Mouse (Mus musculus): Measurements from ENCODE around the gene Olfr649. TPM values are rescaled to one million over a fixed set of nuclear protein-coding genes. Genes with fewer than 3 reads are reported as not detected.
A peak's percentile ranks its signal among the peaks of the same experiment; 100 is the strongest.

Olfr649 gene
- polyA plus RNA-seq, 2 experiments, result not detected

GRCm38 (mm10) chr7:104169634-104170204 is 26.1 kb downstream of the Olfr649 start:
- no peak for TF ChIP-seq EP300 (IDR thresholded peaks at IDR 0.05; ENCODE audit: low read depth)
- Histone ChIP-seq H3K4me2 (ENCODE audit: low read depth) (no peak overlapping the region), H3K4me3 (ENCODE audit: insufficient read depth in 1 of 2, low read depth in 2 of 2, low read length in 2 of 2) (no peak overlapping the region), H3K9me3 (ENCODE audit: control insufficient read depth, low read length) (no peaks in the 10 kb centered on the region), H3K9ac (replicated peaks) (no peak overlapping the region), H3K36me3 (replicated peaks; ENCODE audit: control insufficient read depth, insufficient read depth, low read depth) (no peaks in the 10 kb centered on the region), H3K27me3 (ENCODE audit: control insufficient read depth, insufficient read depth, low read length) (no peaks in the 10 kb centered on the region), H3K27ac (no peak overlapping the region), H3K4me1 (replicated peaks; ENCODE audit: control insufficient read depth in 2 of 2, insufficient read depth in 2 of 2, low read length in 1 of 2) (no peaks in the 10 kb centered on the region)
- peak; percentile 45; the same call in 1 of the 2 replicates for ATAC-seq (ENCODE audit: insufficient read depth)
- DNase-seq (ENCODE audit: low read depth in 3 of 3, low spot score in 3 of 3), result no peak
- WGBS (ENCODE audit: insufficient replicate concordance), result 13% methylated on average over 6 of the region's 6 CpGs

GRCm38 (mm10) chr7:104167105-104167504 is 28.7 kb downstream of the Olfr649 start:
- no peaks in the 10 kb centered on the region for H3K4me1 ChIP-seq (replicated peaks; ENCODE audit: control insufficient read depth in 2 of 2, insufficient read depth in 2 of 2, low read length in 1 of 2)
- no peak overlapping the region for H3K4me2 ChIP-seq (ENCODE audit: low read depth)
- H3K4me3 ChIP-seq (ENCODE audit: insufficient read depth in 1 of 2, low read depth in 2 of 2, low read length in 2 of 2), result no peak overlapping the region
- DNase-seq (ENCODE audit: low read depth in 3 of 3, low spot score in 3 of 3) (no peak), ATAC-seq (ENCODE audit: insufficient read depth) (no peak)
- no peaks in the 10 kb centered on the region for H3K36me3 ChIP-seq (replicated peaks; ENCODE audit: control insufficient read depth, insufficient read depth, low read depth)
- no peak overlapping the region for H3K9ac ChIP-seq (replicated peaks)
- H3K9me3 ChIP-seq (ENCODE audit: control insufficient read depth, low read length), result no peaks in the 10 kb centered on the region
- H3K27ac ChIP-seq, result no peak overlapping the region
- no peaks in the 10 kb centered on the region for H3K27me3 ChIP-seq (ENCODE audit: control insufficient read depth, insufficient read depth, low read length)
- TF ChIP-seq CTCF (IDR thresholded peaks at IDR 0.05; ENCODE audit: low read depth) (peak; percentile 5; the same call in 1 of the 2 replicates), EP300 (IDR thresholded peaks at IDR 0.05; ENCODE audit: low read depth) (no peak)
- 28% methylated on average over 6 of the region's 6 CpGs for WGBS (ENCODE audit: insufficient replicate concordance)

- TF ChIP-seq CTCF (IDR thresholded peaks at IDR 0.05; ENCODE audit: low read depth) (no peak), EP300 (IDR thresholded peaks at IDR 0.05; ENCODE audit: low read depth) (no peak)
- no peak for ATAC-seq (ENCODE audit: insufficient read depth)
- Histone ChIP-seq H3K27ac (no peak within 1 kb of the TSS), H3K4me3 (ENCODE audit: insufficient read depth in 1 of 2, low read depth in 2 of 2, low read length in 2 of 2) (no peak within 1 kb of the TSS), H3K36me3 (replicated peaks; ENCODE audit: control insufficient read depth, insufficient read depth, low read depth) (no peaks in the 10 kb centered on the region), H3K27me3 (ENCODE audit: control insufficient read depth, insufficient read depth, low read length) (no peaks in the 10 kb centered on the region), H3K9ac (replicated peaks) (no peak within 1 kb of the TSS), H3K4me1 (replicated peaks; ENCODE audit: control insufficient read depth in 2 of 2, insufficient read depth in 2 of 2, low read length in 1 of 2) (no peaks in the 10 kb centered on the region), H3K9me3 (ENCODE audit: control insufficient read depth, low read length) (no peaks in the 10 kb centered on the region), H3K4me2 (ENCODE audit: low read depth) (no peak within 1 kb of the TSS)
- 55% methylated on average over 2 of the region's 2 CpGs for WGBS (ENCODE audit: insufficient replicate concordance)
- DNase-seq (ENCODE audit: low read depth in 3 of 3, low spot score in 3 of 3), result no peak
These were observed 45.3 kb downstream of the Olfr649 start, which contains the start of gene Ubqlnl for GRCm38 (mm10) chr7:104150456-104150855. Ubqlnl (minus strand) TSS chr7:104150556.

GRCm38 (mm10) chr7:104143179-104143578 is 52.6 kb downstream of the Olfr649 start, which contains the start of gene Ubqln3:
Ubqln3 (minus strand) TSS chr7:104143279.
- Histone ChIP-seq H3K4me1 (replicated peaks; ENCODE audit: control insufficient read depth in 2 of 2, insufficient read depth in 2 of 2, low read length in 1 of 2) (no peaks in the 10 kb centered on the region), H3K9ac (replicated peaks) (no peak within 1 kb of the TSS), H3K4me2 (ENCODE audit: low read depth) (no peak within 1 kb of the TSS), H3K4me3 (ENCODE audit: insufficient read depth in 1 of 2, low read depth in 2 of 2, low read length in 2 of 2) (no peak within 1 kb of the TSS), H3K36me3 (replicated peaks; ENCODE audit: control insufficient read depth, insufficient read depth, low read depth) (no peaks in the 10 kb centered on the region), H3K27ac (no peak within 1 kb of the TSS), H3K27me3 (ENCODE audit: control insufficient read depth, insufficient read depth, low read length) (no peaks in the 10 kb centered on the region), H3K9me3 (ENCODE audit: control insufficient read depth, low read length) (no peaks in the 10 kb centered on the region)
- DNase-seq (ENCODE audit: low read depth in 3 of 3, low spot score in 3 of 3), result no peak
- 49% methylated on average over 3 of the region's 3 CpGs for WGBS (ENCODE audit: insufficient replicate concordance)
- TF ChIP-seq CTCF (IDR thresholded peaks at IDR 0.05; ENCODE audit: low read depth) (no peak), EP300 (IDR thresholded peaks at IDR 0.05; ENCODE audit: low read depth) (no peak)
- ATAC-seq (ENCODE audit: insufficient read depth), result no peak

Other genes with a start within 250 kb of the Olfr649 start
- gene Olfr635, start 224.8 kb downstream of the Olfr649 start, polyA plus RNA-seq (2012; rRNA removed), result 0.02 and 0.03 TPM in 2 replicates
- not detected in 2 replicates for gene Olfr635, start 224.8 kb downstream of the Olfr649 start, polyA plus RNA-seq (2014; fragmentation: Nextera tagmentation; extraction: Ambion mirVana)
- gene Olfr638, start 197.2 kb downstream of the Olfr649 start, polyA plus RNA-seq (2012; rRNA removed), result 0.06 and 0.18 TPM in 2 replicates
- gene Olfr638, start 197.2 kb downstream of the Olfr649 start, polyA plus RNA-seq (2014; fragmentation: Nextera tagmentation; extraction: Ambion mirVana), result not detected in 2 replicates
- gene Olfr639, start 178.7 kb downstream of the Olfr649 start, polyA plus RNA-seq (2012; rRNA removed), result not detected in 2 replicates
- gene Olfr639, start 178.7 kb downstream of the Olfr649 start, polyA plus RNA-seq (2014; fragmentation: Nextera tagmentation; extraction: Ambion mirVana), result 0.03 TPM in 1 of 2 replicates, not detected in the other
- gene Olfr640, start 170.4 kb downstream of the Olfr649 start, polyA plus RNA-seq (2012; rRNA removed), result not detected in 2 replicates
- gene Olfr640, start 170.4 kb downstream of the Olfr649 start, polyA plus RNA-seq (2014; fragmentation: Nextera tagmentation; extraction: Ambion mirVana), result not detected in 2 replicates
- gene Olfr641, start 160.5 kb downstream of the Olfr649 start, polyA plus RNA-seq (2012; rRNA removed), result not detected in 2 replicates
- not detected in 2 replicates for gene Olfr641, start 160.5 kb downstream of the Olfr649 start, polyA plus RNA-seq (2014; fragmentation: Nextera tagmentation; extraction: Ambion mirVana)
- gene Olfr642, start 143.3 kb downstream of the Olfr649 start, polyA plus RNA-seq (2012; rRNA removed), result not detected in 2 replicates
- gene Olfr642, start 143.3 kb downstream of the Olfr649 start, polyA plus RNA-seq (2014; fragmentation: Nextera tagmentation; extraction: Ambion mirVana), result not detected in 2 replicates
- not detected in 2 replicates for gene 4930516K23Rik, start 134.5 kb downstream of the Olfr649 start, polyA plus RNA-seq (2012; rRNA removed)
- gene 4930516K23Rik, start 134.5 kb downstream of the Olfr649 start, polyA plus RNA-seq (2014; fragmentation: Nextera tagmentation; extraction: Ambion mirVana), result not detected in 2 replicates
- not detected in 2 replicates for gene Olfr644, start 124.1 kb downstream of the Olfr649 start, polyA plus RNA-seq (2012; rRNA removed)
- gene Olfr644, start 124.1 kb downstream of the Olfr649 start, polyA plus RNA-seq (2014; fragmentation: Nextera tagmentation; extraction: Ambion mirVana), result not detected in 2 replicates
- not detected in 2 replicates for gene Olfr645, start 110.5 kb downstream of the Olfr649 start, polyA plus RNA-seq (2012; rRNA removed)
- gene Olfr645, start 110.5 kb downstream of the Olfr649 start, polyA plus RNA-seq (2014; fragmentation: Nextera tagmentation; extraction: Ambion mirVana), result not detected in 2 replicates
- gene Olfr646, start 91.1 kb downstream of the Olfr649 start, polyA plus RNA-seq (2012; rRNA removed), result not detected in 2 replicates
- gene Olfr646, start 91.1 kb downstream of the Olfr649 start, polyA plus RNA-seq (2014; fragmentation: Nextera tagmentation; extraction: Ambion mirVana), result not detected in 2 replicates
- not detected in 2 replicates for gene Ubqln5, start 66.2 kb downstream of the Olfr649 start, polyA plus RNA-seq (2012; rRNA removed)
- not detected in 2 replicates for gene Ubqln5, start 66.2 kb downstream of the Olfr649 start, polyA plus RNA-seq (2014; fragmentation: Nextera tagmentation; extraction: Ambion mirVana)
- not detected in 2 replicates for gene Olfr643, start 58.6 kb downstream of the Olfr649 start, polyA plus RNA-seq (2012; rRNA removed)
- not detected in 2 replicates for gene Olfr643, start 58.6 kb downstream of the Olfr649 start, polyA plus RNA-seq (2014; fragmentation: Nextera tagmentation; extraction: Ambion mirVana)
- not detected in 2 replicates for gene Ubqln3, start 52.7 kb downstream of the Olfr649 start, polyA plus RNA-seq (2012; rRNA removed)
- not detected in 2 replicates for gene Ubqln3, start 52.7 kb downstream of the Olfr649 start, polyA plus RNA-seq (2014; fragmentation: Nextera tagmentation; extraction: Ambion mirVana)
- not detected in 2 replicates for gene Ubqlnl, start 45.4 kb downstream of the Olfr649 start, polyA plus RNA-seq (2012; rRNA removed)
- gene Ubqlnl, start 45.4 kb downstream of the Olfr649 start, polyA plus RNA-seq (2014; fragmentation: Nextera tagmentation; extraction: Ambion mirVana), result not detected in 2 replicates
- not detected in 2 replicates for gene Olfm5, start 31.2 kb downstream of the Olfr649 start, polyA plus RNA-seq (2012; rRNA removed)
- not detected in 2 replicates for gene Olfm5, start 31.2 kb downstream of the Olfr649 start, polyA plus RNA-seq (2014; fragmentation: Nextera tagmentation; extraction: Ambion mirVana)
- gene Olfr648, start 12.6 kb downstream of the Olfr649 start, polyA plus RNA-seq (2012; rRNA removed), result 0.01 and 0.06 TPM in 2 replicates
- 0.04 TPM in 1 of 2 replicates, not detected in the other for gene Olfr648, start 12.6 kb downstream of the Olfr649 start, polyA plus RNA-seq (2014; fragmentation: Nextera tagmentation; extraction: Ambion mirVana)
- 0.38 and 0.43 TPM in 2 replicates for gene Trim6, start 22.8 kb upstream of the Olfr649 start, polyA plus RNA-seq (2012; rRNA removed)
- gene Trim6, start 22.8 kb upstream of the Olfr649 start, polyA plus RNA-seq (2014; fragmentation: Nextera tagmentation; extraction: Ambion mirVana), result 0.28 and 0.44 TPM in 2 replicates
- 1.1 and 1.4 TPM in 2 replicates for gene Trim34a, start 48.5 kb upstream of the Olfr649 start, polyA plus RNA-seq (2012; rRNA removed)
- gene Trim34a, start 48.5 kb upstream of the Olfr649 start, polyA plus RNA-seq (2014; fragmentation: Nextera tagmentation; extraction: Ambion mirVana), result 1.3 and 1.7 TPM in 2 replicates
- 0.17 and 0.28 TPM in 2 replicates for gene Trim5, start 92.1 kb upstream of the Olfr649 start, polyA plus RNA-seq (2012; rRNA removed)
- 0.22 and 0.23 TPM in 2 replicates for gene Trim5, start 92.1 kb upstream of the Olfr649 start, polyA plus RNA-seq (2014; fragmentation: Nextera tagmentation; extraction: Ambion mirVana)
- 2.0 and 2.4 TPM in 2 replicates for gene Trim12a, start 119.5 kb upstream of the Olfr649 start, polyA plus RNA-seq (2012; rRNA removed)
- 2.3 and 2.8 TPM in 2 replicates for gene Trim12a, start 119.5 kb upstream of the Olfr649 start, polyA plus RNA-seq (2014; fragmentation: Nextera tagmentation; extraction: Ambion mirVana)
- gene Trim34b, start 133.5 kb upstream of the Olfr649 start, polyA plus RNA-seq (2012; rRNA removed), result 0.01 and 0.02 TPM in 2 replicates
- not detected in 2 replicates for gene Trim34b, start 133.5 kb upstream of the Olfr649 start, polyA plus RNA-seq (2014; fragmentation: Nextera tagmentation; extraction: Ambion mirVana)
- 1.0 and 1.7 TPM in 2 replicates for gene Trim12c, start 157.4 kb upstream of the Olfr649 start, polyA plus RNA-seq (2012; rRNA removed)
- gene Trim12c, start 157.4 kb upstream of the Olfr649 start, polyA plus RNA-seq (2014; fragmentation: Nextera tagmentation; extraction: Ambion mirVana), result 0.52 and 0.61 TPM in 2 replicates
- 0.10 and 0.19 TPM in 2 replicates for gene Trim30b, start 173.9 kb upstream of the Olfr649 start, polyA plus RNA-seq (2012; rRNA removed)
- gene Trim30b, start 173.9 kb upstream of the Olfr649 start, polyA plus RNA-seq (2014; fragmentation: Nextera tagmentation; extraction: Ambion mirVana), result 0.09 and 0.27 TPM in 2 replicates
- gene Trim30c, start 204.9 kb upstream of the Olfr649 start, polyA plus RNA-seq (2012; rRNA removed), result 0.10 and 0.19 TPM in 2 replicates
- gene Trim30c, start 204.9 kb upstream of the Olfr649 start, polyA plus RNA-seq (2014; fragmentation: Nextera tagmentation; extraction: Ambion mirVana), result 0.15 and 0.20 TPM in 2 replicates

Measured in liver, embryonic 14.5 days (tissue).